Mouse (Mus musculus) thymus, adult 2 months (tissue): ENCODE results near the gene L3mbtl1.

ENCODE experiments used
- CTCF ChIP-seq: fragments of 200-500 bp; IDR thresholded peaks from 2 replicates; pipeline ENCODE4 v1.5.1; 2012; ENCODE audit warnings: mild to moderate bottlenecking, control low read depth, low read length, moderate library complexity, borderline replicate concordance; ENCODE audit not compliant: control insufficient read depth, poor library complexity, insufficient read depth; ENCODE audit errors: extremely low read depth
- POLR2A ChIP-seq: fragments of 200-500 bp; IDR thresholded peaks from 2 replicates; pipeline ENCODE4 v1.6.1; 2012; ENCODE audit warnings: mild to moderate bottlenecking, low read length, control low read depth, moderate library complexity; ENCODE audit not compliant: control insufficient read depth, poor library complexity, insufficient read depth; ENCODE audit errors: extremely low read depth

- TF ChIP-seq CTCF (peak; percentile 6; the same call in 1 of the 2 replicates), POLR2A (0 out of 2 replicates have a peak, but pooled peaks have one; percentile 47)
Observed at GRCm38 (mm10) chr2:163016916-163017743, 73.9 kb downstream of the L3mbtl1 start, which contains the start of gene Ift52.
